8 mouse cellular contexts compared by ENCODE assay signal in the genomic region with DNA sequence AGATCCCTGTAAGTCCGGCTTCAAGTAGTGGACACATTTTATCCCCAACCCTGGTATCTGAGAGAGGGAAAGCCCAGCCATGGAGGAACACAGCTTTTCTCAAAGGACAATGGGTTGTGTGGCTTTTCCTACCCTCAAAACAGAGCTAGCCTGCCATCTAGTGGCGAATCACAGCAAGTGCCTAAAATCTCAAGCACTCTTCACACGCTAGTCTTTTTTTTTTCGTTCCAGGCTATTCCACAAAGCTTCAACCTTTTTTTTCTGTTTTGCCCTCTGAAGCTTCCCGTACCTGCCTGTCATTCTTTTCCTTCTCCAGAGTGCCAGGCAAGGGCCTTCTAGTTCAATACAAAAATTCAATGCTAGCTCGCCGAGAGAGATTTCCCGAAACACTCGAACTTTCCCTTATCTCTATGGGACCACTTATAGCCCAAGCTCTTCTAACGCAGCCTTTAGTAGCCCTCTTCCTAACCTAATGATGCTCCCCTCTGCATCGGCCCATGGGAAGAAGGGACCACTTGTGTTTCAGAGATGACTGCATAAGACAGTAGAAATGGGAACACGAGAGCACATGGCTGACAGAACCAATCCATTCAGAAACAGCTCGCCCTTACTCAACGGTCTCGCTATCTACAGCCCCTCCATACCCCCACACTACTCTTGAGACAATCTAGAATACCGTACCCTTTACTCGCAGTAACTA. TPM values are rescaled to one million over a fixed set of nuclear protein-coding genes. Genes with fewer than 3 reads are reported as not detected.
DNase-seq lines count a peak whose midpoint lies in the region; ATAC-seq and TF ChIP-seq lines count a peak whose summit lies in the region.

No protein-coding gene starts in this region.

- peak overlapping the region; percentile 60 for H3K4me3 ChIP-seq in left cerebral cortex, adult 2 months

- peak overlapping the region; percentile 95 for H3K27ac ChIP-seq in left cerebral cortex, adult 2 months

- intact Hi-C loops in left cerebral cortex, adult 2 months (cut with DNase I): loop anchor here (1.0 to 5.0 kb wide), 5 partner anchors 87 to 336 kb away; a partner anchor contains a TSS

- DNase-seq in gastrocnemius, adult 8-10 months (ENCODE audit: low spot score in 2 of 2): peak; percentile 30 to 31
- peak; percentile 79 for DNase-seq in hindlimb bud, embryonic 11.5 days (ENCODE audit: extremely low spot score, low read depth, low spot score)
- peak; percentile 79 to 81 for DNase-seq in left cerebral cortex, adult 2 months (ENCODE audit: extremely low spot score in 1 of 2, low spot score in 2 of 2)
- peak; percentile 81 to 89 for DNase-seq in right cerebral cortex, adult 2 months (ENCODE audit: low spot score in 2 of 2)
- peak; percentile 79 for DNase-seq in urinary bladder, postnatal 25 days (ENCODE audit: low spot score)

- peak; percentile 94 for TF ChIP-seq CTCF in left cerebral cortex, adult 2 months (IDR thresholded peaks at IDR 0.05)

- peak; percentile 28 for ATAC-seq in activated CD4-positive, CD25-positive, alpha-beta regulatory T cell, adult 4 months
- peak; percentile 56 for ATAC-seq in common myeloid progenitor, adult 5-6 weeks (replicated peaks; ENCODE audit: low read depth, poor library complexity, severe bottlenecking)
- peak; percentile 59 for ATAC-seq in megakaryocyte, adult 5-6 weeks (ENCODE audit: poor library complexity, severe bottlenecking)

RNA-seq across cellular contexts. Expression of a gene that starts 0.9 kb away (rescaled TPM):
- 10 to 100 TPM; 51.4 to 61.1 TPM for polyA plus RNA-seq in activated CD4-positive, CD25-positive, alpha-beta regulatory T cell, adult 4 months (2017; shearing (Covaris generic))
- total RNA-seq in common myeloid progenitor, adult 5-6 weeks (2017): 63.1 and 85.5 TPM in 2 replicates
- total RNA-seq in gastrocnemius, adult 8-10 months (2022): 10 to 100 TPM; 12.1 to 14.0 (median 12.9) TPM
- total RNA-seq in left cerebral cortex, adult 2 months (2021): 10 to 100 TPM; 21.3 to 21.8 TPM
- total RNA-seq in megakaryocyte, adult 5-6 weeks (2015): 9.7 and 13.9 TPM in 2 replicates
- 11.7 and 12.7 TPM in 2 replicates for total RNA-seq in megakaryocyte, adult 5-6 weeks (2017)

RNA-seq across cellular contexts. Expression of a gene that starts 6.5 kb away (rescaled TPM):
- 100 to 1,000 TPM; 383 to 452 TPM for polyA plus RNA-seq in activated CD4-positive, CD25-positive, alpha-beta regulatory T cell, adult 4 months (2017; shearing (Covaris generic))
- total RNA-seq in common myeloid progenitor, adult 5-6 weeks (2017): 75.2 and 119 TPM in 2 replicates
- total RNA-seq in gastrocnemius, adult 8-10 months (2022): 10 to 100 TPM; 31.3 to 36.1 (median 31.9) TPM
- 10 to 100 TPM; 54.8 to 61.9 TPM for total RNA-seq in left cerebral cortex, adult 2 months (2021)
- total RNA-seq in megakaryocyte, adult 5-6 weeks (2015): 321 and 326 TPM in 2 replicates
- total RNA-seq in megakaryocyte, adult 5-6 weeks (2017): 25.7 and 28.4 TPM in 2 replicates

RNA-seq across cellular contexts. Expression of a gene that starts 32.4 kb away (rescaled TPM):
- 1 to 10 TPM; 5.3 to 6.9 TPM for polyA plus RNA-seq in activated CD4-positive, CD25-positive, alpha-beta regulatory T cell, adult 4 months (2017; shearing (Covaris generic))
- total RNA-seq in common myeloid progenitor, adult 5-6 weeks (2017): 32.1 and 42.2 TPM in 2 replicates
- 10 to 100 TPM; 49.7 to 60.0 (median 57.0) TPM for total RNA-seq in gastrocnemius, adult 8-10 months (2022)
- 100 to 1,000 TPM; 105 to 115 TPM for total RNA-seq in left cerebral cortex, adult 2 months (2021)
- 37.9 and 47.9 TPM in 2 replicates for total RNA-seq in megakaryocyte, adult 5-6 weeks (2015)
- total RNA-seq in megakaryocyte, adult 5-6 weeks (2017): 62.6 and 84.6 TPM in 2 replicates

RNA-seq across cellular contexts. Expression of a gene that starts 39.4 kb away (rescaled TPM):
- polyA plus RNA-seq in activated CD4-positive, CD25-positive, alpha-beta regulatory T cell, adult 4 months (2017; shearing (Covaris generic)): 100 to 1,000 TPM in 1 of 2 experiments, 10 to 100 TPM in 1; 96.7 to 104 TPM
- 110 and 120 TPM in 2 replicates for total RNA-seq in common myeloid progenitor, adult 5-6 weeks (2017)
- total RNA-seq in gastrocnemius, adult 8-10 months (2022): 10 to 100 TPM; 14.2 to 21.7 (median 17.5) TPM
- 100 to 1,000 TPM; 117 to 119 TPM for total RNA-seq in left cerebral cortex, adult 2 months (2021)
- total RNA-seq in megakaryocyte, adult 5-6 weeks (2015): 66.4 and 69.8 TPM in 2 replicates
- total RNA-seq in megakaryocyte, adult 5-6 weeks (2017): 41.0 and 67.0 TPM in 2 replicates

Comparison
In these comparisons a context has a peak if more than half of its experiments do, and no peak if none do; other contexts are left out.
1. Peak in every context shown above with its lines: DNase-seq, ATAC-seq, H3K4me3 ChIP-seq and H3K27ac ChIP-seq.
2. DNase-seq: peak in every context shown above with its lines; median percentile 85 in right cerebral cortex, adult 2 months; 80 in left cerebral cortex, adult 2 months; 79 in hindlimb bud, embryonic 11.5 days; 79 in urinary bladder, postnatal 25 days; 30 in gastrocnemius, adult 8-10 months.